Mouse (Mus musculus): Measurements from ENCODE around the gene Dlgap1.

The Dlgap1 gene

GRCm38 (mm10) chr17:69969021-69969815 is at the start of gene Dlgap1:
Gene Dlgap1 (plus strand): TSS chr17:69969073.
- DNase-seq (ENCODE audit: low read depth, low spot score), result no peak

- no peak for DNase-seq (ENCODE audit: low read depth, low spot score)
Measured at GRCm38 (mm10) chr17:69954936-69955335, 13.9 kb upstream of the Dlgap1 start.

- no peak for DNase-seq (ENCODE audit: low read depth, low spot score)
Measured at GRCm38 (mm10) chr17:69969816-69970750, 1.2 kb downstream of the Dlgap1 start.

- no peak for DNase-seq (ENCODE audit: low read depth, low spot score)
Measured at GRCm38 (mm10) chr17:69973081-69973480, 4.2 kb downstream of the Dlgap1 start.

GRCm38 (mm10) chr17:69973991-69974390 is 5.1 kb downstream of the Dlgap1 start:
- DNase-seq (ENCODE audit: low read depth, low spot score), result no peak

- no peak for DNase-seq (ENCODE audit: low read depth, low spot score)
Measured at GRCm38 (mm10) chr17:69982236-69982923, 13.5 kb downstream of the Dlgap1 start.

GRCm38 (mm10) chr17:69996406-69996805 is 27.5 kb downstream of the Dlgap1 start:
- DNase-seq (ENCODE audit: low read depth, low spot score), result no peak

GRCm38 (mm10) chr17:70002026-70002425 is 33.2 kb downstream of the Dlgap1 start:
- no peak for DNase-seq (ENCODE audit: low read depth, low spot score)

GRCm38 (mm10) chr17:70004628-70005027 is 35.8 kb downstream of the Dlgap1 start:
- DNase-seq (ENCODE audit: low read depth, low spot score), result peak; percentile 7

- DNase-seq (ENCODE audit: low read depth, low spot score), result peak; percentile 20
Measured at GRCm38 (mm10) chr17:70007607-70008006, 38.7 kb downstream of the Dlgap1 start.

GRCm38 (mm10) chr17:70016511-70016910 is 47.6 kb downstream of the Dlgap1 start:
- DNase-seq (ENCODE audit: low read depth, low spot score), result no peak

- DNase-seq (ENCODE audit: low read depth, low spot score), result no peak
Measured at GRCm38 (mm10) chr17:70020376-70020775, 51.5 kb downstream of the Dlgap1 start.

- no peak for DNase-seq (ENCODE audit: low read depth, low spot score)
Measured at GRCm38 (mm10) chr17:70022618-70023017, 53.7 kb downstream of the Dlgap1 start.

GRCm38 (mm10) chr17:70034862-70035261 is 66.0 kb downstream of the Dlgap1 start:
- DNase-seq (ENCODE audit: low read depth, low spot score), result no peak

GRCm38 (mm10) chr17:70040751-70041430 is 72.0 kb downstream of the Dlgap1 start:
- no peak for DNase-seq (ENCODE audit: low read depth, low spot score)

- DNase-seq (ENCODE audit: low read depth, low spot score), result no peak
Measured at GRCm38 (mm10) chr17:70068281-70068680, 99.4 kb downstream of the Dlgap1 start.

- DNase-seq (ENCODE audit: low read depth, low spot score), result no peak
Measured at GRCm38 (mm10) chr17:70072066-70072465, 103.2 kb downstream of the Dlgap1 start.

- DNase-seq (ENCODE audit: low read depth, low spot score), result peak; percentile 27
Measured at GRCm38 (mm10) chr17:70088220-70088619, 119.3 kb downstream of the Dlgap1 start.

GRCm38 (mm10) chr17:70090737-70091136 is 121.9 kb downstream of the Dlgap1 start:
- no peak for DNase-seq (ENCODE audit: low read depth, low spot score)

- no peak for DNase-seq (ENCODE audit: low read depth, low spot score)
Measured at GRCm38 (mm10) chr17:70129151-70129550, 160.3 kb downstream of the Dlgap1 start.

- no peak for DNase-seq (ENCODE audit: low read depth, low spot score)
Measured at GRCm38 (mm10) chr17:70169831-70170230, 201.0 kb downstream of the Dlgap1 start.

Measured in 3T3-L1 (cell line).